Mouse (Mus musculus): ENCODE measurements around the gene Gfod1. TPM values are rescaled to one million over a fixed set of nuclear protein-coding genes. Genes with fewer than 3 reads are reported as not detected.

Gene Gfod1
- polyA plus RNA-seq, 1 experiment: 3.6 TPM

GRCm38 (mm10) chr13:43299171-43299570, 4.8 kb downstream of the Gfod1 start:
- DNase-seq (ENCODE audit: low spot score): no peak

- no peak for DNase-seq (ENCODE audit: low spot score)
Observed at GRCm38 (mm10) chr13:43297526-43297925, 6.4 kb downstream of the Gfod1 start.

- no peak for DNase-seq (ENCODE audit: low spot score)
Observed at GRCm38 (mm10) chr13:43296140-43296805, 7.7 kb downstream of the Gfod1 start.

- DNase-seq (ENCODE audit: low spot score): no peak
Observed at GRCm38 (mm10) chr13:43295684-43296083, 8.3 kb downstream of the Gfod1 start.

- DNase-seq (ENCODE audit: low spot score): no peak
Observed at GRCm38 (mm10) chr13:43294957-43295590, 8.9 kb downstream of the Gfod1 start.

GRCm38 (mm10) chr13:43292892-43293291, 11.1 kb downstream of the Gfod1 start:
- no peak for DNase-seq (ENCODE audit: low spot score)

- no peak for DNase-seq (ENCODE audit: low spot score)
Observed at GRCm38 (mm10) chr13:43289076-43289475, 14.9 kb downstream of the Gfod1 start.

GRCm38 (mm10) chr13:43288444-43288843, 15.5 kb downstream of the Gfod1 start:
- no peak for DNase-seq (ENCODE audit: low spot score)

GRCm38 (mm10) chr13:43288026-43288425, 15.9 kb downstream of the Gfod1 start:
- DNase-seq (ENCODE audit: low spot score): no peak

- DNase-seq (ENCODE audit: low spot score): no peak
Observed at GRCm38 (mm10) chr13:43286836-43287235, 17.1 kb downstream of the Gfod1 start.

GRCm38 (mm10) chr13:43284711-43285151, 19.2 kb downstream of the Gfod1 start:
- no peak for DNase-seq (ENCODE audit: low spot score)

GRCm38 (mm10) chr13:43273906-43274305, 30.1 kb downstream of the Gfod1 start:
- DNase-seq (ENCODE audit: low spot score): no peak

GRCm38 (mm10) chr13:43272303-43273135, 31.5 kb downstream of the Gfod1 start:
- DNase-seq (ENCODE audit: low spot score): no peak

- DNase-seq (ENCODE audit: low spot score): no peak
Observed at GRCm38 (mm10) chr13:43271481-43271880, 32.5 kb downstream of the Gfod1 start.

- DNase-seq (ENCODE audit: low spot score): no peak
Observed at GRCm38 (mm10) chr13:43270220-43270597, 33.8 kb downstream of the Gfod1 start.

GRCm38 (mm10) chr13:43269460-43270219, 34.3 kb downstream of the Gfod1 start:
- DNase-seq (ENCODE audit: low spot score): no peak

- DNase-seq (ENCODE audit: low spot score): no peak
Observed at GRCm38 (mm10) chr13:43268539-43269327, 35.2 kb downstream of the Gfod1 start.

GRCm38 (mm10) chr13:43267902-43268301, 36.1 kb downstream of the Gfod1 start:
- no peak for DNase-seq (ENCODE audit: low spot score)

- no peak for DNase-seq (ENCODE audit: low spot score)
Observed at GRCm38 (mm10) chr13:43267216-43267615, 36.8 kb downstream of the Gfod1 start.

GRCm38 (mm10) chr13:43266333-43266732, 37.6 kb downstream of the Gfod1 start:
- no peak for DNase-seq (ENCODE audit: low spot score)

- no peak for DNase-seq (ENCODE audit: low spot score)
Observed at GRCm38 (mm10) chr13:43265116-43265515, 38.9 kb downstream of the Gfod1 start.

All from urinary bladder, adult 2 months (tissue).